Mouse (Mus musculus) stomach, postnatal 0 days (tissue): ENCODE measurements around the gene Akap4.

Experiments used
- CTCF ChIP-seq: IDR thresholded peaks from 2 replicates; pipeline ENCODE4 v1.5.1; 2016; ENCODE audit warnings: antibody characterized with exemption, low read depth, mild to moderate bottlenecking, moderate library complexity
- EP300 ChIP-seq: optimal IDR thresholded peaks from 2 replicates; pipeline ENCODE3; 2016; ENCODE audit warnings: antibody characterized with exemption

- no peak for TF ChIP-seq CTCF
- no peak for TF ChIP-seq EP300
These were observed 9.7 kb upstream of the Akap4 start for GRCm38 (mm10) chrX:7057634-7058033.
